Mouse (Mus musculus) lung, postnatal 10 days (tissue): ENCODE measurements around the gene Gja1.

Experiments
- DNase-seq: peaks from one replicate; pipeline ENCODE4 v3.0.0; 2021

Gene Gja1

GRCm38 (mm10) chr10:56422518-56422917 is 45.4 kb downstream of the Gja1 start:
- no peak for DNase-seq

- no peak for DNase-seq
These were observed 48.1 kb downstream of the Gja1 start for GRCm38 (mm10) chr10:56425016-56425798.

- no peak for DNase-seq
These were observed 49.2 kb downstream of the Gja1 start for GRCm38 (mm10) chr10:56426369-56426768.

- DNase-seq: no peak
These were observed 50.3 kb downstream of the Gja1 start for GRCm38 (mm10) chr10:56427382-56427781.

- no peak for DNase-seq
These were observed 50.7 kb downstream of the Gja1 start for GRCm38 (mm10) chr10:56427827-56428226.

- no peak for DNase-seq
These were observed 51.9 kb downstream of the Gja1 start for GRCm38 (mm10) chr10:56429011-56429410.

DNA sequence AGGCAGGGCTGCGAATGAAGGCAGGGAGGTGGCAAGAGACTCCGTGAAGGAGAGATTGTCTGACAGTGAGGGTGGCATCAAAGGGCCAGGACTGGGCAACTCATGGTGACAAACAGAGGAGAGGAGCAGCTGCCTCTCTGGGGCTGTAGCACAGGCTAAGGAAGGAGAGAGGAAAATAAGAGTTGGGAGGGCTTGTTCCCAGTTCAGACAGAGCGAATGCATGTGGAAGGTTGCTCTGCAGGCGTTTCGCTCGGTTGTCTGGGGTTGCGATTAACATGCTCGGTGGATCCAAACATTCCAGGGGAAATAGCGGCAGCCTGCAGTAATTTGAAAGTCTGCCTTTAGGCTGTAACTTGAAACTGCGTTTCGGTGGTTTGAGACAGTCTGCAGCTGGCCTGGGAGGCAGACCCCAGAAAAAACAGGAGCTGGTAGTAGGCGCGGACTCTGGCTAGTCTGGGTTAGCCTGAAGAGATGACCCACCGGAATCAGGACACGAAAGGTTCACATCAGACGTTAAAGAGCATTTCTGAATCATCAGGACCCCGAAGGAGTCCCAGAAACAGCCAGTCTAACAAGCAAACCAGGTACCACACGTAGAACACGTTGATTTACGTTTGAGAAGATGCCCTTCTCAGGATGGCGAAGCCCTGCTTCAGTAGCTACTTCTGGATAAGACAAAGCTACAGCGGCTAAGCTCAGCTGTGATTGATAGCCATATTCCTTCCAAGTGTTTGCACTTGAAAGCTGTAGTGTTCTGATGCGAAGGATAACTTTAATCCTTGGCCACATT is 54.7 kb downstream of the Gja1 start:
- peak; percentile 5 for DNase-seq

- DNase-seq: no peak
These were observed 55.2 kb downstream of the Gja1 start for GRCm38 (mm10) chr10:56432390-56432709.

GRCm38 (mm10) chr10:56437290-56437689 is 60.2 kb downstream of the Gja1 start:
- no peak for DNase-seq

DNA sequence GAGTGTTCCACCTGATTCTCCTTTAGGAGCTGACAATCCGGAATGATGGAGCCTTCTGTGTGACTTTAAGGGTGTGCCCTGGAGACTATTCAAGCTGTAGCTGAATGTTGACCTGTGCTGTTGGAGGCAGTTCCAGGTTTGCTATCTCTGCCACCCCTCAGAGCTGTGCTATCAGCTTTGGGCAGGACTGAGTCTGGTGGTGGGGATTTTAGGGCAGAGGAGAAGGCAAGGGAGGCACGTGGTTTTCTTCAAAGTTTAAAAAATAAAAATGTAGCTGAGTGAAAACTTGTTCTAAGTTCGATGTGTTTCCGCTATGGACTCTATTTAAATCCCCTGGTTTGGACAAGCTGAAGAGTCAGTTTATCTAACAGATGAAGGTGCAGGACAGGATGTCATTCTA is 62.5 kb downstream of the Gja1 start:
- DNase-seq: no peak

DNA sequence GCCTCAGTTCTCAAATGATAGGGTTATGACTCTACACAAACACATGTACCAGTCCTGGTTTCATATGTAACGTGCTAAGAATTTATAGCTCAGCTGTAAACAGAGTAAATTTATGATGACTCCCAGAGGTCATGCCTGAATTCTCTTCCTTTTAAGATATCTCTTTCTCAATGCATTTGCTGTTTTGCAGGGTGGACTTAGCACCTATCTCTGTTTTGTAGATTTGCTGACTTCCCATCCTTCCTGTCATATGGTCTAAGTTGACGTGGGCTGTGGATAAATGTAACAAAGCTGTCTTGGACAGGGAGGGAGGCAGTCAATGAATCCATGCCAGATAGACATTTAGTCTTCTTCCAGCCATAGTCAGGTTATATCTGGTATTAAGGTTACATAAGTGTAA is 67.3 kb downstream of the Gja1 start:
- no peak for DNase-seq

DNA sequence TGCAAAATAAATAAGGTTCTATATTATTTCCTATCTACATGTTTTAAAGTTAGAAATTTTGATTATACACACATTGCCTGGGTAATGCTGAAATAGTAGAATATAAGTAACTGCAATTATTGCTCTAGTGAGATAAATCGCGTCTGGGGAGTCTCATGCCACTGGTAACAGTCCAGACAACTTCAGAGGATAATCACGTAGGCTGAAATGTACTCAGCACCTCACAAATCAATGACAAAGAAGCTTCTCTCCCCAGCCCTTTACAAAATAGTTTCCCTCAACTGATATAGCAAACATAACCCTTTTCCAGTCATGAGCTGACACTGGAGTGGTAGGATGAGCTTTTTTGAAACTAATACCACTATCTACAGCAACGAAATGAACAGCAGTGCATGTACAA is 71.9 kb downstream of the Gja1 start:
- no peak for DNase-seq
